Mouse (Mus musculus) ovary, adult 2 months (tissue): Measurements from ENCODE around the gene Tmem132b. TPM values are rescaled to one million over a fixed set of nuclear protein-coding genes. Genes with fewer than 3 reads are reported as not detected.

Experiments used
- polyA plus RNA-seq: library from polyadenylated mRNA; depleted of rRNA; stranded (reverse); fragments of >200 nt; gene quantifications from 2 replicates; pipeline ENCODE4 v1.2.3, GENCODE M21; 2012; rRNA removed

Tmem132b gene
- polyA plus RNA-seq: 0.05 and 0.12 TPM in 2 replicates

DNA sequence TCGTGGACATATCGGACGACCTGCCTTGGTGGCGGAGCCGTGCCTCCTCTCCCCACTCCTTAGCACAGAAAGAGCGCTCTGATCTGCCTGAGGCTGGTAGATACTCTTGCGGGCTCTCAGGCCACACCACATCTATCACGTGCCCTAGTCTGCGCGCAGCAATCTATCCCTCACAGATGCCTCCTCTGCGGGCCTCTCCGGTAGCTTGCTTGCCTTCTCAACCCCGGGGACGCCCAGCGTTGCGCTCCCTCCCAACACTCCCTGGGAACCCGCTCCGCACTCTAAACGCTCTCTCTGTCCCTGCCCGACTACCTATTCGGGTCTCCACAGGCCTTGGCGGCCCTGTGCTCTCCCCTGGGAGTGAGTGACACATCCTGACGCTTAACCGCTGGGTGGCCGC, at the start of gene Tmem132b:
TSS of gene Tmem132b (plus strand) at position 141 of the 400 bp plus-strand sequence.

Other genes starting within 250 kb of the Tmem132b start
- gene Scarb1, start 190.7 kb upstream of the Tmem132b start, polyA plus RNA-seq: 880 and 1,225 TPM in 2 replicates
- gene Gm10382, start 142.5 kb upstream of the Tmem132b start, polyA plus RNA-seq: 0.47 and 0.92 TPM in 2 replicates
- 1,127 and 1,227 TPM in 2 replicates for gene Ubc, start 141.6 kb upstream of the Tmem132b start, polyA plus RNA-seq
- 30.3 and 37.8 TPM in 2 replicates for gene Dhx37, start 97.7 kb upstream of the Tmem132b start, polyA plus RNA-seq
- 26.8 and 28.8 TPM in 2 replicates for gene Bri3bp, start 90.2 kb upstream of the Tmem132b start, polyA plus RNA-seq
- 64.5 and 79.1 TPM in 2 replicates for gene Aacs, start 56.0 kb upstream of the Tmem132b start, polyA plus RNA-seq